Mouse (Mus musculus): ENCODE results near the gene Plcb1. TPM values are rescaled to one million over a fixed set of nuclear protein-coding genes. Genes with fewer than 3 reads are reported as not detected.

Gene Plcb1
- total RNA-seq, 1 experiment = 0.89 TPM

- no peak overlapping the region for H3K9ac ChIP-seq (ENCODE audit: insufficient read depth, low read depth, low read length, poor library complexity, severe bottlenecking)
- no peaks in the 10 kb centered on the region for H3K36me3 ChIP-seq (ENCODE audit: control insufficient read depth, insufficient read depth, low read length, poor library complexity, severe bottlenecking)
- TF ChIP-seq ZC3H11A (IDR thresholded peaks at IDR 0.05; ENCODE audit: borderline replicate concordance, low read depth, low read length) = no peak
- no peak for TF ChIP-seq HCFC1 (IDR thresholded peaks at IDR 0.05; ENCODE audit: borderline replicate concordance, insufficient read depth, low read length)
- no peak for TF ChIP-seq MAFK (IDR thresholded peaks at IDR 0.05; ENCODE audit: insufficient read depth, low read depth, low read length)
- TF ChIP-seq ZNF384 (IDR thresholded peaks at IDR 0.05; ENCODE audit: low read depth, low read length) = no peak
- TF ChIP-seq CHD2 (IDR thresholded peaks at IDR 0.05; ENCODE audit: low read depth, low read length) = no peak
- no peak for DNase-seq (ENCODE audit: low read depth, low spot score)
- in situ Hi-C loops (cut with MboI; ENCODE audit: low sequenced_read_pairs in 2 of 2, unreplicated experiment in 2 of 2) = no loop called here
- no peaks in the 10 kb centered on the region for H3K4me1 ChIP-seq (ENCODE audit: control insufficient read depth in 2 of 2, insufficient read depth in 2 of 2, low read length in 2 of 2, poor library complexity in 1 of 2)
- H3K4me3 ChIP-seq (ENCODE audit: insufficient read depth in 1 of 2, low read depth in 1 of 2, low read length in 2 of 2, poor library complexity in 1 of 2, severe bottlenecking in 1 of 2) = no peak overlapping the region
- H3K27ac ChIP-seq (ENCODE audit: insufficient read depth, low read depth, low read length, poor library complexity, severe bottlenecking) = no peak overlapping the region
- H3K9me3 ChIP-seq (ENCODE audit: control insufficient read depth, insufficient read depth, low read depth, low read length) = no peaks in the 10 kb centered on the region
Measured at GRCm38 (mm10) chr2:135497251-135497650, 711.4 kb downstream of the Plcb1 start.

- H3K4me1 ChIP-seq (ENCODE audit: control insufficient read depth in 2 of 2, insufficient read depth in 2 of 2, low read length in 2 of 2, poor library complexity in 1 of 2) = no peaks in the 10 kb centered on the region
- H3K9me3 ChIP-seq (ENCODE audit: control insufficient read depth, insufficient read depth, low read depth, low read length) = no peaks in the 10 kb centered on the region
- TF ChIP-seq MAFK (IDR thresholded peaks at IDR 0.05; ENCODE audit: insufficient read depth, low read depth, low read length) (no peak), ZNF384 (IDR thresholded peaks at IDR 0.05; ENCODE audit: low read depth, low read length) (no peak), HCFC1 (IDR thresholded peaks at IDR 0.05; ENCODE audit: borderline replicate concordance, insufficient read depth, low read length) (no peak), ZC3H11A (IDR thresholded peaks at IDR 0.05; ENCODE audit: borderline replicate concordance, low read depth, low read length) (no peak), CHD2 (IDR thresholded peaks at IDR 0.05; ENCODE audit: low read depth, low read length) (no peak)
- in situ Hi-C loops (cut with MboI; ENCODE audit: low sequenced_read_pairs in 2 of 2, unreplicated experiment in 2 of 2) = no loop called here
- no peak overlapping the region for H3K9ac ChIP-seq (ENCODE audit: insufficient read depth, low read depth, low read length, poor library complexity, severe bottlenecking)
- H3K27ac ChIP-seq (ENCODE audit: insufficient read depth, low read depth, low read length, poor library complexity, severe bottlenecking) = no peak overlapping the region
- H3K4me3 ChIP-seq (ENCODE audit: insufficient read depth in 1 of 2, low read depth in 1 of 2, low read length in 2 of 2, poor library complexity in 1 of 2, severe bottlenecking in 1 of 2) = no peak overlapping the region
- no peaks in the 10 kb centered on the region for H3K36me3 ChIP-seq (ENCODE audit: control insufficient read depth, insufficient read depth, low read length, poor library complexity, severe bottlenecking)
- no peak for DNase-seq (ENCODE audit: low read depth, low spot score)
Measured at GRCm38 (mm10) chr2:135500872-135501271, 715.0 kb downstream of the Plcb1 start.

GRCm38 (mm10) chr2:135503328-135503997 is 717.6 kb downstream of the Plcb1 start:
- Histone ChIP-seq H3K27ac (ENCODE audit: insufficient read depth, low read depth, low read length, poor library complexity, severe bottlenecking) (no peak overlapping the region), H3K4me1 (ENCODE audit: control insufficient read depth in 2 of 2, insufficient read depth in 2 of 2, low read length in 2 of 2, poor library complexity in 1 of 2) (no peaks in the 10 kb centered on the region), H3K9me3 (ENCODE audit: control insufficient read depth, insufficient read depth, low read depth, low read length) (no peaks in the 10 kb centered on the region), H3K9ac (ENCODE audit: insufficient read depth, low read depth, low read length, poor library complexity, severe bottlenecking) (no peak overlapping the region), H3K4me3 (ENCODE audit: insufficient read depth in 1 of 2, low read depth in 1 of 2, low read length in 2 of 2, poor library complexity in 1 of 2, severe bottlenecking in 1 of 2) (no peak overlapping the region), H3K36me3 (ENCODE audit: control insufficient read depth, insufficient read depth, low read length, poor library complexity, severe bottlenecking) (no peaks in the 10 kb centered on the region)
- TF ChIP-seq HCFC1 (IDR thresholded peaks at IDR 0.05; ENCODE audit: borderline replicate concordance, insufficient read depth, low read length) (no peak), ZNF384 (IDR thresholded peaks at IDR 0.05; ENCODE audit: low read depth, low read length) (no peak), MAFK (IDR thresholded peaks at IDR 0.05; ENCODE audit: insufficient read depth, low read depth, low read length) (no peak), CHD2 (IDR thresholded peaks at IDR 0.05; ENCODE audit: low read depth, low read length) (no peak), ZC3H11A (IDR thresholded peaks at IDR 0.05; ENCODE audit: borderline replicate concordance, low read depth, low read length) (no peak)
- DNase-seq (ENCODE audit: low read depth, low spot score) = no peak
- in situ Hi-C loops (cut with MboI; ENCODE audit: low sequenced_read_pairs in 2 of 2, unreplicated experiment in 2 of 2) = no loop called here

GRCm38 (mm10) chr2:135503998-135504354 is 718.1 kb downstream of the Plcb1 start:
- Histone ChIP-seq H3K27ac (ENCODE audit: insufficient read depth, low read depth, low read length, poor library complexity, severe bottlenecking) (no peak overlapping the region), H3K4me1 (ENCODE audit: control insufficient read depth in 2 of 2, insufficient read depth in 2 of 2, low read length in 2 of 2, poor library complexity in 1 of 2) (no peaks in the 10 kb centered on the region), H3K9me3 (ENCODE audit: control insufficient read depth, insufficient read depth, low read depth, low read length) (no peaks in the 10 kb centered on the region), H3K36me3 (ENCODE audit: control insufficient read depth, insufficient read depth, low read length, poor library complexity, severe bottlenecking) (no peaks in the 10 kb centered on the region), H3K4me3 (ENCODE audit: insufficient read depth in 1 of 2, low read depth in 1 of 2, low read length in 2 of 2, poor library complexity in 1 of 2, severe bottlenecking in 1 of 2) (no peak overlapping the region), H3K9ac (ENCODE audit: insufficient read depth, low read depth, low read length, poor library complexity, severe bottlenecking) (no peak overlapping the region)
- in situ Hi-C loops (cut with MboI; ENCODE audit: low sequenced_read_pairs in 2 of 2, unreplicated experiment in 2 of 2) = no loop called here
- DNase-seq (ENCODE audit: low read depth, low spot score) = no peak
- no peak for TF ChIP-seq ZC3H11A (IDR thresholded peaks at IDR 0.05; ENCODE audit: borderline replicate concordance, low read depth, low read length)
- TF ChIP-seq MAFK (IDR thresholded peaks at IDR 0.05; ENCODE audit: insufficient read depth, low read depth, low read length) = no peak
- no peak for TF ChIP-seq HCFC1 (IDR thresholded peaks at IDR 0.05; ENCODE audit: borderline replicate concordance, insufficient read depth, low read length)
- TF ChIP-seq CHD2 (IDR thresholded peaks at IDR 0.05; ENCODE audit: low read depth, low read length) = no peak
- TF ChIP-seq ZNF384 (IDR thresholded peaks at IDR 0.05; ENCODE audit: low read depth, low read length) = no peak
